Mouse (Mus musculus) liver, postnatal 0 days (tissue): Measurements from ENCODE around the gene Irf2bp2. TPM values are rescaled to one million over a fixed set of nuclear protein-coding genes. Genes with fewer than 3 reads are reported as not detected.

Source experiments
- ATAC-seq: fragments of 200-750 bp; cut with Nextera tagmentation; 2 replicates; pipeline ENCODE4 v1.8.0; 2017; ENCODE audit warnings: mild to moderate bottlenecking, moderate library complexity
- DNase-seq: peaks from one replicate; pipeline ENCODE4 v3.0.0-alpha.2; 2016
- H3K27ac ChIP-seq: fragments of 300-500 bp; sonication (generic); 2 replicates; pipeline ENCODE4 v1.5.1; 2014; ENCODE audit warnings: antibody characterized with exemption, moderate library complexity, mild to moderate bottlenecking, low read depth
- H3K27me3 ChIP-seq: fragments of 300-500 bp; sonication (generic); 2 replicates; pipeline ENCODE4 v1.6.1; 2014; ENCODE audit warnings: low read length, control low read depth, mixed read lengths; ENCODE audit not compliant: insufficient read depth
- H3K36me3 ChIP-seq: fragments of 300-500 bp; sonication (generic); replicated peaks from 2 replicates; pipeline ENCODE4 v1.6.1; 2014; ENCODE audit warnings: mild to moderate bottlenecking, control low read depth, low read length, moderate library complexity, mixed read lengths; ENCODE audit not compliant: insufficient read depth
- H3K4me1 ChIP-seq: fragments of 300-500 bp; sonication (generic); 2 replicates; pipeline ENCODE4 v1.6.1; 2014; ENCODE audit warnings: antibody characterized with exemption, mild to moderate bottlenecking, control low read depth; ENCODE audit not compliant: insufficient read depth
- H3K4me2 ChIP-seq: fragments of 300-500 bp; sonication (generic); 2 replicates; pipeline ENCODE4 v1.6.1; 2014; ENCODE audit warnings: low read depth, mild to moderate bottlenecking, low read length, moderate library complexity, mixed read lengths
- H3K4me3 ChIP-seq: fragments of 300-500 bp; sonication (generic); 2 replicates; pipeline ENCODE4 v1.5.1; 2014; ENCODE audit warnings: low read depth, low read length
- H3K9ac ChIP-seq: fragments of 300-500 bp; sonication (generic); replicated peaks from 2 replicates; pipeline ENCODE4 v1.6.1; 2014; ENCODE audit warnings: mild to moderate bottlenecking, moderate library complexity
- H3K9me3 ChIP-seq: fragments of 300-500 bp; sonication (generic); 2 replicates; pipeline ENCODE4 v1.6.1; 2016; ENCODE audit warnings: mild to moderate bottlenecking, control low read depth, low read length, mixed read lengths
- CTCF ChIP-seq: sonication (generic); IDR thresholded peaks from 2 replicates; pipeline ENCODE4 v1.5.1; 2016; ENCODE audit warnings: antibody characterized with exemption, low read depth
- EP300 ChIP-seq: IDR thresholded peaks from 2 replicates; pipeline ENCODE4 v1.6.1; 2016; ENCODE audit warnings: antibody characterized with exemption, low read depth, mild to moderate bottlenecking
- WGBS: fragments of 180-500 bp; shearing (Covaris S2); extraction: QIAGEN DNeasy Blood & Tissue Kit; methylation state at CpG from one replicate; pipeline ENCODE4 v1.1.7; 2014; ENCODE audit not compliant: insufficient replicate concordance; 5-methylcytosine and 5-hydroxymethylcytosine counted together
- polyA plus RNA-seq: library from polyadenylated mRNA; unstranded; fragments of >200 nt; fragmentation: Nextera tagmentation; extraction: Ambion mirVana; gene quantifications from 2 replicates; pipeline ENCODE4 v1.2.1, GENCODE M21; 2015

Gene Irf2bp2
- polyA plus RNA-seq, 1 experiment from 2014 or later = 6.2 TPM

DNA sequence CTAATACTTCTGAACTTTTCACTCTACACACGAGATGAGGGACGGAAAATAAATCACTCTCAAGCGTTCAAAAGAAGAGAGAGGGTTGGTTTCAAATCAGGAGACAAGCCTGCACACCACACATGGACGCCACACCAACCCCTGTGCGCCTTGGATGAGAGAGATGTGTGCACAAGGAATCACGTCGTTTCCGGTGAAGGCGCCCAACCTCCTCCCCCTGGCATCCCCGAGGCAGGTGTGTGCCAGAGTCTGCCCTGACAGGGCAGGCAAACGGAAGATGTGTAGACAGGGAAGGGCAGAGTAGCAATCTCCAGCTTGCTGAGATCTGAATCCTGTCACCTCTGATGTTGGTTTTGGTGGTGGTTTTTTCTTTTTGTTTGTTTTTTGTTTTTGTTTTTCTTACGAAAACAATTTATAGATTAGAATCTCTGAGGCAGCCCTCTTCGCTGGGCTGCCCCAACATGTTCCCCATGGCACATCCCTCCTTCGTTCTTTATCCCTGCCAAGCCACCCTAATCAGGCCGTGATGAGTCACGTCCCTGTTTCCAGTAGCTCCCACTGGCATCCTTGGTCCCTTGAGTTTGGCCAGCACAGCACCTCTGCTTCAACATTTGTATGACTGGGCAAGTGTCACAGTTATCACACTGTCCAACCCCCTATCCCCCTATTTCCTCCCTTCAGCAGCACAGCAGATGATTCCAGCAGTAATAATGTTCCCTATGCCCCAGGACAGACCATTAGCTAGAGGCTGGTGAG, 18.7 kb downstream of the Irf2bp2 start:
- WGBS = 72% methylated on average over 16 of the region's 16 CpGs
- H3K27me3 ChIP-seq = no peaks in the 10 kb centered on the region
- H3K36me3 ChIP-seq = no peaks in the 10 kb centered on the region
- H3K4me3 ChIP-seq = no peak overlapping the region
- peaks cover 12% of the 10 kb centered on the region for H3K4me1 ChIP-seq
- ATAC-seq = no peak
- no peak overlapping the region for H3K9ac ChIP-seq
- H3K9me3 ChIP-seq = no peaks in the 10 kb centered on the region
- no peak overlapping the region for H3K4me2 ChIP-seq
- H3K27ac ChIP-seq = no peak overlapping the region
- no peak for DNase-seq
- TF ChIP-seq EP300 (no peak), CTCF (no peak)

DNA sequence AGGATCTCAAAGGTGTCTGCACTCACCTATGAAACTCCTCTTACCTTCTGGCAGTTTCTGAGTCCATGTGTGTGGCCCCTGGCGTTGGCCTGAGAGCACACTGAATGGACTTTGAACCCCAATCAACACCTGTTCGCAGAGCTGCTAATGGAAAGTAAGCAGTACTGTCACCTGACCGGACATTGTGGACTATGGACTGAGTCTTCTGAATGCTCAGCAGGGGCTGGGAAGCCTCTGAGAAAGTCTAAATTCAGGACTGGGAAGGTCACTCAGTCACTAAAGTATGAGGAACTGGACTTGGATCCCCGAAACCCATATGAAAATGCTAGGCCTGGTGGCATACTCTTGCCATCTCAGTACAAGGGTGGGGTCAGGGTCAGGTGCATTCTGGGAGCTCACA, 19.9 kb downstream of the Irf2bp2 start:
- Histone ChIP-seq H3K9me3 (no peaks in the 10 kb centered on the region), H3K27me3 (no peaks in the 10 kb centered on the region), H3K9ac (no peak overlapping the region), H3K4me1 (peaks cover 12% of the 10 kb centered on the region), H3K27ac (no peak overlapping the region), H3K36me3 (no peaks in the 10 kb centered on the region), H3K4me2 (no peak overlapping the region), H3K4me3 (no peak overlapping the region)
- ATAC-seq = peak; percentile 58
- TF ChIP-seq EP300 = no peak
- TF ChIP-seq CTCF = no peak
- 63% methylated on average over 4 of the region's 4 CpGs for WGBS
- no peak for DNase-seq

DNA sequence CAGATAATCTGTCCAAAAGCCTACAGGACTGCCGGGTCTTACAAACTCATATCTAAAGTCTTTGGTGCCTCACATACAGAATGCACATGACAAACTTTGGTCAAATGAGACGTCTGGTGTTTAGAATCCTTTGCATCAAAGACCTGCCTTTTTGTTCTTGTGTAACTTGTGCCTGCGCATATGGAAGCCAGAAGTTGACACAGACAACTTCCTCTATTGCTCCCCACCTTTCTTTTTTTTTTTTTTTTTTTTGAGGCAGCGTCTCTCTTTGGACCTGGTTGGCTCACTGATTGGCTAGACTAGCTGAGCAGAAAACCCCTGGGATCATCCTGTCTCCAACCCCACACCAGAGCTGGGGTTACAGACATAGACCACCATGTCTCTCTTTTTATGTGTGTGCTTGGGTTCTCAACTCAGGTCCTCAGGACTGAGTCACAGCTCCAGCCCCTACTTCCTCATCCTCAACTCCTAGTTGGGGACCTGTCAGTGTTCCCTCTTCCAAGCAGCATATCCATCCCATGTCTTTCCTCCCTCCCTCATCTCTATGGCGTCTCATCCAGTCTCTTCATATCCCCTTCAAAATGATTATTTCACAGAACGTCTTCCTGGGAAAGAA, 20.6 kb downstream of the Irf2bp2 start:
- DNase-seq (no peak), ATAC-seq (no peak)
- peak overlapping the region; percentile 60; the same call in 1 of the 2 replicates for H3K27ac ChIP-seq
- H3K4me1 ChIP-seq = peaks cover 12% of the 10 kb centered on the region
- no peaks in the 10 kb centered on the region for H3K9me3 ChIP-seq
- no peak overlapping the region for H3K4me3 ChIP-seq
- no peaks in the 10 kb centered on the region for H3K27me3 ChIP-seq
- no peaks in the 10 kb centered on the region for H3K36me3 ChIP-seq
- H3K4me2 ChIP-seq = no peak overlapping the region
- H3K9ac ChIP-seq = no peak overlapping the region
- 65% methylated on average over 6 of the region's 6 CpGs for WGBS
- TF ChIP-seq CTCF (no peak), EP300 (no peak)

DNA sequence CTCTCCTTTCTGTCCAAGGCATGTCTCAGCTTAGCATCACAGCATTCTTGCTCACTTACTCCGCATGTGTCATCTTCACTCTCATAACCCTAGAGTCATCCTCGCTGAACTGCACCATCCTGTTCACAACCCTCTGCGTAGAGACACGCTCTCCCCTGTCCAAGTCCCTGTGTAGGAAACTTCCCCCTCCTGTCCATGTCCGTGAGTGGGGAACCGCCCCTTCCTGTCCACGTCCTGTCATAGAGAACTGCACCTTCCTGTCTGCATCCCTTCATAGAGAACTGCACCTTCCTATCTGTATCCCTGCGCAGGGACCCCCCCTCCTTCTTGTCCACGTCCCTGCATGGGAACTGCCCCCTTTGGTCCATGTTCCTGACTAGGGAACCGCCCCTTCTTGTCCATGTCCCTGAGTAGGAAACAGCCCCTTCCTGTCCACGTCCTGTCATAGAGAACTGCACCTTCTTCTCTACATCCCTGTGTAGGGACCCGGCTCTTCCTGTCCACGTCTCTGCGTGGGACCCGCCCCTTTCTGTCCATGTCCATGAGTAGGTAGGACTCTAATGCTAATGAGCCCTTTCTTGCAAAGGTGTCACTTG, 22.6 kb downstream of the Irf2bp2 start:
- ATAC-seq (0 out of 2 replicates have a peak, but pooled peaks have one; percentile 22), DNase-seq (no peak)
- 42% methylated on average over 15 of the region's 15 CpGs for WGBS
- Histone ChIP-seq H3K4me3 (no peak overlapping the region), H3K9me3 (no peaks in the 10 kb centered on the region), H3K27me3 (no peaks in the 10 kb centered on the region), H3K4me2 (peak overlapping the region; percentile 9; the same call in 1 of the 2 replicates), H3K4me1 (peaks cover 24% of the 10 kb centered on the region), H3K27ac (no peak overlapping the region), H3K36me3 (no peaks in the 10 kb centered on the region), H3K9ac (no peak overlapping the region)
- TF ChIP-seq EP300 (no peak), CTCF (no peak)

DNA sequence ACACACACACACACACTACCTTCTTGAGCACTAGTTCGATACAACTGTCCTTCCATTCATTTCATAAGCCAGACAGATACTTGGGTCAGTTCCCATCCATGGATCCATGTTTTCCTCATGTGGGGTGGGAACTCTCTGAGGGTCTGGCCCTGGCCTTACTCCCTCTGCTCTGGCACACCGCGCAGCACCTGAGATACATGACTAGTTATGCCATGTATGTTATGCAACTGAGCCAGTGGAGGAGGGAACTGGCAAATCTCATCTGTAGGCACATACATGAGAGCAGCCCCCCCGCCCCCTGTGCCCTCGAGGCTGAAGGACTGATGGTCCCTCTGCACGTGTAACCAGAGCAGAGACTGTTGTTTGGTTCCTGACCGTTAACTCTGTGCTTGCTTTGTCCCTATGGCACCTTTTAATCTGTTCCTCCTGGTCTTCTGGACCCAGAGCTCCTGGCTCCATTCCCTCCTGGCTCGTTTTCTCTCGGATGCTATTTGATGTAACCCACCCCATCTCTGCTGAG, 23.2 kb downstream of the Irf2bp2 start:
- no peak for ATAC-seq
- H3K27me3 ChIP-seq = no peaks in the 10 kb centered on the region
- H3K4me2 ChIP-seq = peak overlapping the region; percentile 9; the same call in 1 of the 2 replicates
- no peak overlapping the region for H3K4me3 ChIP-seq
- no peaks in the 10 kb centered on the region for H3K36me3 ChIP-seq
- DNase-seq = no peak
- WGBS = 64% methylated on average over 9 of the region's 9 CpGs
- H3K27ac ChIP-seq = no peak overlapping the region
- no peak overlapping the region for H3K9ac ChIP-seq
- peaks cover 30% of the 10 kb centered on the region for H3K4me1 ChIP-seq
- H3K9me3 ChIP-seq = no peaks in the 10 kb centered on the region
- TF ChIP-seq EP300 (no peak), CTCF (no peak)

DNA sequence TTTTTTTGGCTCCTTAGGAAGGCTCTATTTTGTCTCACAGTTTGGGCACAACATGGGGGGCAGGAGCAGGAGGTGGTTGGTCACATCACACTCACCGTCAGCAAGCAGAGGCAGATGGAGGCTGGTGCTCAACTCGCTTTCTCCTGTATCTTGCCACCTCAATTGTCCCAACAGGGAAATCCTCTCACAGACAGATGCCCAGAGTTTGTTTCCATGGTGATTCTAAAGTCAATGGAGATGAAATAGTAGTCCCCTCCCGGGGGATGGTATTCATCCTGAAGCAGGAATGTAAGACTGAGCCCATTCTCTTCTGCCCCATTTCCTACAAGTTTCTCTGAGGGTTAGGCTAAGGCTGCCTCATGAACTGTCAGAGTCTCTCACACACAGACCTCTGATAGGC, 23.7 kb downstream of the Irf2bp2 start:
- 63% methylated on average over 3 of the region's 3 CpGs for WGBS
- no peak overlapping the region for H3K4me3 ChIP-seq
- H3K9me3 ChIP-seq = no peaks in the 10 kb centered on the region
- no peak overlapping the region for H3K9ac ChIP-seq
- DNase-seq = no peak
- H3K4me1 ChIP-seq = peaks cover 35% of the 10 kb centered on the region
- TF ChIP-seq CTCF (no peak), EP300 (no peak)
- no peak for ATAC-seq
- H3K27ac ChIP-seq = no peak overlapping the region
- H3K27me3 ChIP-seq = no peaks in the 10 kb centered on the region
- no peaks in the 10 kb centered on the region for H3K36me3 ChIP-seq
- H3K4me2 ChIP-seq = no peak overlapping the region
